Mouse (Mus musculus) kidney, postnatal 10 days (tissue): ENCODE measurements around the gene Krtap12-1.
"Not testable (repeated sequence)": the region's sequence is repeated elsewhere in the genome, so short reads cannot be mapped to it uniquely, and the experiment has no call there.

Source experiments
- DNase-seq: peaks from one replicate; pipeline ENCODE4 v3.0.0; 2021; ENCODE audit warnings: mixed read lengths

Krtap12-1 gene

GRCm38 (mm10) chr10:77750686-77751085, 30.3 kb downstream of the Krtap12-1 start:
- DNase-seq = not testable (repeated sequence)

GRCm38 (mm10) chr10:77751254-77751653, 30.9 kb downstream of the Krtap12-1 start, which contains the start of gene Gm9736:
Gm9736 (minus strand) TSS chr10:77751354.
- not testable (repeated sequence) for DNase-seq

GRCm38 (mm10) chr10:77752312-77752711, 31.9 kb downstream of the Krtap12-1 start:
- DNase-seq = not testable (repeated sequence)

GRCm38 (mm10) chr10:77753448-77753847, 33.0 kb downstream of the Krtap12-1 start:
- no peak for DNase-seq

- DNase-seq = not testable (repeated sequence)
These were observed 39.2 kb downstream of the Krtap12-1 start, which contains the start of gene Gm3233 for GRCm38 (mm10) chr10:77759582-77759981. Gm3233 (minus strand) TSS chr10:77759682.

- no peak for DNase-seq
These were observed 49.3 kb downstream of the Krtap12-1 start for GRCm38 (mm10) chr10:77769727-77770126.
